In the genomic region with DNA sequence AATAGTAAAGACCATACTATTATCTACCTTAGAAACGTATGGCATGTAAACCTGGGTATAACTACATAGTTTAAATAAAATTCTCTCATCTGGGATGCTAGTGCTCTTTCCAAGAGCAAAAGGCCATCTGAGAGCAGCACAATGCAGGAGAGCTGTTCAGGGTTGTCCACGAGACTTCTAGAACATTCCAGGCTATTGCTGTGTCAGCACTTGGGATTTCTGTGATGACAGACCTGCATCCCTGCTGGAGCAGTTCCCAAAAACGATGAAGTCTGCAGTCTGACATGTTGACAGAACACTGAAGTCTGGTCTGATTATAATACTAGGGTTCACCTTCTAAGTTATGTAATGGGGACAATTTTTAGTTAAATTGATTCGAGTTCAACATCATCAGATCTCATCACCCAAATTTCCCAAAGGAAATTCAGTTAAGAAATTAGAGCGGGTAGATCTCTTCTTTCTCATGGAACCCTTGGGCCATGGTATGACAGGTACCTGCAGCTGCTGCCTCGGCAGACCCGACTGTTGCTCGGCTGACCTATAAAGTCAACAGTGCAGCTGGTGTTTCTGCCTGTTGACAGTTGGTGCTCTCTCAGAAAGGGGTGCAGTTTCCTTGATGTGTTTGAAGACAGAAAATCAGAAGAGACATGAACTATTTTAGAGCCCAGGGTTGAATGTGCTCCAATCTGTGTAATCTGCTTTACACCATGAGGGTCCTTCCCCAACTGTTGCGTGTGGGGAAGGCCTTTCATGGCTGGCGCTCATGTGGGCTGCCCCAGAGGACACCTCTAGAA, we compare ENCODE assay signal across 20 mouse cellular contexts. TPM values are rescaled to one million over a fixed set of nuclear protein-coding genes. Genes with fewer than 3 reads are reported as not detected.
A peak's percentile ranks its signal among the peaks of the same experiment; 100 is the strongest.
DNase-seq lines count a peak whose midpoint lies in the region; ATAC-seq lines count a peak whose summit lies in the region.
"Had no signal": no experiment of that assay in that cellular context is flagged by ENCODE, and none has a peak within 500 bp of the region (broad histone marks: within the 10 kb centered on the region; RNA-seq: fewer than 3 reads in every experiment).

No protein-coding gene starts in this region.

- no peak for ATAC-seq in forebrain, embryonic 11.5 days (replicated peaks; ENCODE audit: low FRiP score)
- no peak for ATAC-seq in forebrain, embryonic 16.5 days
- ATAC-seq in liver, embryonic 15.5 days (ENCODE audit: insufficient read depth): no peak
- no peak for ATAC-seq in limb, embryonic 15.5 days (ENCODE audit: insufficient number of reproducible peaks, low FRiP score, low TSS enrichment, low read depth)
- ATAC-seq: hindbrain, embryonic 16.5 days; midbrain, embryonic 13.5 days had no signal

- H3K4me3 ChIP-seq in forebrain, embryonic 11.5 days (ENCODE audit: low read depth, low read length): no peak overlapping the region
- no peak overlapping the region for H3K4me3 ChIP-seq in forebrain, embryonic 16.5 days (replicated peaks; ENCODE audit: low read length)
- no peak overlapping the region for H3K4me3 ChIP-seq in liver, embryonic 15.5 days (replicated peaks)
- H3K4me3 ChIP-seq in limb, embryonic 15.5 days: no peak overlapping the region
- H3K4me3 ChIP-seq: forebrain, embryonic 12.5 days; limb, embryonic 13.5 days; midbrain, embryonic 13.5 days; myocyte; neural tube, embryonic 15.5 days had no signal

- H3K4me1 ChIP-seq in forebrain, embryonic 11.5 days (replicated peaks; ENCODE audit: control insufficient read depth, insufficient read depth, low read length): no peaks in the 10 kb centered on the region; the same call in 1 of the 2 replicates
- H3K4me1 ChIP-seq in forebrain, embryonic 16.5 days (replicated peaks; ENCODE audit: control insufficient read depth, insufficient read depth, low read length): peaks cover 4% of the 10 kb centered on the region; the same call in 1 of the 2 replicates
- H3K4me1 ChIP-seq in liver, embryonic 15.5 days (replicated peaks): 0 out of 2 replicates have a peak, but pooled peaks cover 4% of the 10 kb centered on the region
- H3K4me1 ChIP-seq in limb, embryonic 15.5 days: peaks cover 1% of the 10 kb centered on the region; the same call in 1 of the 2 replicates

- 88% methylated on average over 10 of the region's 10 CpGs for WGBS in forebrain, embryonic 11.5 days
- WGBS in forebrain, embryonic 16.5 days: 84% methylated on average over 10 of the region's 10 CpGs
- 56% methylated on average over 10 of the region's 10 CpGs for WGBS in liver, embryonic 15.5 days (ENCODE audit: insufficient replicate concordance)
- WGBS in limb, embryonic 15.5 days: 65% methylated on average over 10 of the region's 10 CpGs

- no peak overlapping the region for H3K27ac ChIP-seq in forebrain, embryonic 11.5 days (ENCODE audit: low read depth, low read length)
- H3K27ac ChIP-seq in forebrain, embryonic 16.5 days (ENCODE audit: low read length): no peak overlapping the region
- H3K27ac ChIP-seq in liver, embryonic 15.5 days (replicated peaks): 0 out of 2 replicates have a peak overlapping the region, but pooled peaks have one; percentile 24
- peak overlapping the region; percentile 1; the same call in 1 of the 2 replicates for H3K27ac ChIP-seq in limb, embryonic 15.5 days
- H3K27ac ChIP-seq: forebrain, embryonic 12.5 days; limb, embryonic 13.5 days; midbrain, embryonic 13.5 days; neural tube, embryonic 15.5 days had no signal

- H3K9ac ChIP-seq in forebrain, embryonic 11.5 days (ENCODE audit: low read length): no peak overlapping the region
- no peak overlapping the region for H3K9ac ChIP-seq in forebrain, embryonic 16.5 days (replicated peaks; ENCODE audit: low read depth, low read length)
- no peak overlapping the region for H3K9ac ChIP-seq in liver, embryonic 15.5 days
- H3K9ac ChIP-seq in limb, embryonic 15.5 days: no peak overlapping the region
- H3K9ac ChIP-seq: forebrain, embryonic 12.5 days; limb, embryonic 13.5 days; midbrain, embryonic 13.5 days; neural tube, embryonic 15.5 days had no signal

- H3K27me3 ChIP-seq in forebrain, embryonic 11.5 days (ENCODE audit: control insufficient read depth, insufficient read depth, low read length): peaks cover 10% of the 10 kb centered on the region
- H3K27me3 ChIP-seq in forebrain, embryonic 16.5 days (replicated peaks; ENCODE audit: control insufficient read depth, insufficient read depth, low read length): peaks cover 5% of the 10 kb centered on the region
- peaks cover 32% of the 10 kb centered on the region for H3K27me3 ChIP-seq in liver, embryonic 15.5 days
- H3K27me3 ChIP-seq in limb, embryonic 15.5 days: peaks cover 11% of the 10 kb centered on the region

- no peaks in the 10 kb centered on the region for H3K9me3 ChIP-seq in forebrain, embryonic 11.5 days (ENCODE audit: control insufficient read depth, low read length)
- H3K9me3 ChIP-seq in forebrain, embryonic 16.5 days (ENCODE audit: control insufficient read depth, low read length): no peaks in the 10 kb centered on the region
- H3K9me3 ChIP-seq in liver, embryonic 15.5 days (replicated peaks): no peaks in the 10 kb centered on the region
- no peaks in the 10 kb centered on the region for H3K9me3 ChIP-seq in limb, embryonic 15.5 days
- H3K9me3 ChIP-seq: forebrain, embryonic 12.5 days; limb, embryonic 13.5 days; midbrain, embryonic 13.5 days; neural tube, embryonic 15.5 days had no signal

- H3K36me3 ChIP-seq in forebrain, embryonic 11.5 days (ENCODE audit: control insufficient read depth, insufficient read depth, low read length): no peaks in the 10 kb centered on the region
- no peaks in the 10 kb centered on the region for H3K36me3 ChIP-seq in forebrain, embryonic 16.5 days (ENCODE audit: control insufficient read depth, insufficient read depth)
- H3K36me3 ChIP-seq in liver, embryonic 15.5 days (replicated peaks): no peaks in the 10 kb centered on the region
- H3K36me3 ChIP-seq in limb, embryonic 15.5 days: no peaks in the 10 kb centered on the region
- H3K36me3 ChIP-seq: midbrain, embryonic 13.5 days; neural tube, embryonic 15.5 days had no signal

- DNase-seq in forebrain, embryonic 11.5 days (ENCODE audit: low spot score): peak; percentile 24
- DNase-seq in liver (no peak), 3T3-L1 (ENCODE audit: low read depth, low spot score) (peak; percentile 8)
- no peak for DNase-seq in layer of hippocampus, postnatal 25 days (ENCODE audit: extremely low spot score in 1 of 2, low spot score in 1 of 2)
- DNase-seq in right cerebral cortex, postnatal 14 days: no peak
- DNase-seq: adrenal gland, adult 8-10 months; cerebellum, postnatal 10 days; gastrocnemius, postnatal 36 days; heart, postnatal 36 days had no signal

- no peak overlapping the region for H3K4me2 ChIP-seq in forebrain, embryonic 11.5 days (ENCODE audit: low read depth, low read length, severe bottlenecking)
- H3K4me2 ChIP-seq in forebrain, embryonic 16.5 days (ENCODE audit: low read length): no peak overlapping the region
- no peak overlapping the region for H3K4me2 ChIP-seq in liver, embryonic 15.5 days
- H3K4me2 ChIP-seq in limb, embryonic 15.5 days: no peak overlapping the region
- H3K4me2 ChIP-seq: forebrain, embryonic 12.5 days; heart, embryonic 11.5 days; limb, embryonic 13.5 days; midbrain, embryonic 13.5 days; neural tube, embryonic 15.5 days had no signal

RNA-seq across cellular contexts. Expression of a gene that starts 6.7 kb away (rescaled TPM):
- polyA plus RNA-seq in forebrain, embryonic 11.5 days (2014; fragmentation: Nextera tagmentation; extraction: Ambion mirVana): not detected in 2 replicates
- 0.99 and 1.1 TPM in 2 replicates for polyA plus RNA-seq in forebrain, embryonic 16.5 days (2015; fragmentation: Nextera tagmentation; extraction: Ambion mirVana)
- not detected in 2 replicates for polyA plus RNA-seq in liver, embryonic 15.5 days (2015; fragmentation: Nextera tagmentation; extraction: Ambion mirVana)
- polyA plus RNA-seq in limb, embryonic 15.5 days (2015; fragmentation: Nextera tagmentation; extraction: Ambion mirVana): 0.62 and 0.79 TPM in 2 replicates
- 1 to 10 TPM in 1 of 2 experiments, under 1 TPM in 1; 0.92 to 1.6 TPM for total RNA-seq in layer of hippocampus, postnatal 25 days (2021)
- total RNA-seq: adrenal gland, adult 8-10 months; gastrocnemius, postnatal 36 days; heart, postnatal 36 days; megakaryocyte progenitor cell, adult 5-6 weeks had no signal
- polyA plus RNA-seq: myocyte had no signal

RNA-seq across cellular contexts. Expression of a gene that starts 44.1 kb away (rescaled TPM):
- polyA plus RNA-seq in forebrain, embryonic 11.5 days (2014; fragmentation: Nextera tagmentation; extraction: Ambion mirVana): 49.7 and 51.8 TPM in 2 replicates
- 32.9 and 37.6 TPM in 2 replicates for polyA plus RNA-seq in forebrain, embryonic 16.5 days (2015; fragmentation: Nextera tagmentation; extraction: Ambion mirVana)
- 3.3 and 3.8 TPM in 2 replicates for polyA plus RNA-seq in liver, embryonic 15.5 days (2015; fragmentation: Nextera tagmentation; extraction: Ambion mirVana)
- polyA plus RNA-seq in limb, embryonic 15.5 days (2015; fragmentation: Nextera tagmentation; extraction: Ambion mirVana): 27.3 and 30.4 TPM in 2 replicates
- total RNA-seq in layer of hippocampus, postnatal 25 days (2021): 10 to 100 TPM; 23.3 to 26.3 TPM

Comparison
In these comparisons a context has a peak if more than half of its experiments do, and no peak if none do; other contexts are left out.
1. DNase-seq: peak in forebrain, embryonic 11.5 days (single experiment) and 3T3-L1 (single experiment); none in liver (single experiment), layer of hippocampus, postnatal 25 days (0 of 2) and right cerebral cortex, postnatal 14 days (single experiment).
2. H3K27ac ChIP-seq: peak in liver, embryonic 15.5 days (single experiment) and limb, embryonic 15.5 days (single experiment); none in forebrain, embryonic 11.5 days (single experiment) and forebrain, embryonic 16.5 days (single experiment).